Mouse (Mus musculus) embryo, embryonic 10.5 days (tissue): ENCODE data around the gene Cfl1.
A peak's percentile ranks its signal among the peaks of the same experiment; 100 is the strongest.

Source experiments
- DNase-seq: peaks from one replicate; pipeline ENCODE4 v3.0.0-alpha.2; 2015; ENCODE audit warnings: low spot score

Cfl1 gene

GRCm38 (mm10) chr19:5490313-5490897 is at the start of gene Cfl1:
Gene Cfl1 (plus strand): TSS chr19:5490455.
- peak; percentile 97 for DNase-seq

- DNase-seq, result no peak
Observed at GRCm38 (mm10) chr19:5444371-5444908, 45.8 kb upstream of the Cfl1 start.

- DNase-seq, result no peak
Observed at GRCm38 (mm10) chr19:5444954-5445353, 45.3 kb upstream of the Cfl1 start.

- no peak for DNase-seq
Observed at GRCm38 (mm10) chr19:5445747-5446146, 44.5 kb upstream of the Cfl1 start.

GRCm38 (mm10) chr19:5447515-5448353 is 42.5 kb upstream of the Cfl1 start, which contains the start of gene Fosl1:
Gene Fosl1 (plus strand): TSS chr19:5447547.
- peak; percentile 68 for DNase-seq

- DNase-seq, result no peak
Observed at GRCm38 (mm10) chr19:5448354-5449150, 41.7 kb upstream of the Cfl1 start.

- no peak for DNase-seq
Observed at GRCm38 (mm10) chr19:5449673-5450072, 40.6 kb upstream of the Cfl1 start.

- no peak for DNase-seq
Observed at GRCm38 (mm10) chr19:5451766-5452165, 38.5 kb upstream of the Cfl1 start.

- DNase-seq, result no peak
Observed at GRCm38 (mm10) chr19:5455037-5455436, 35.2 kb upstream of the Cfl1 start.

- no peak for DNase-seq
Observed at GRCm38 (mm10) chr19:5455568-5455967, 34.7 kb upstream of the Cfl1 start.

GRCm38 (mm10) chr19:5456241-5456921 is 33.9 kb upstream of the Cfl1 start:
- peak; percentile 44 for DNase-seq

- peak; percentile 98 for DNase-seq
Observed at GRCm38 (mm10) chr19:5456922-5457745, 33.1 kb upstream of the Cfl1 start.

GRCm38 (mm10) chr19:5457746-5458442 is 32.4 kb upstream of the Cfl1 start, which contains the start of gene Ccdc85b:
Gene Ccdc85b (minus strand): TSS chr19:5457894.
- no peak for DNase-seq

- no peak for DNase-seq
Observed at GRCm38 (mm10) chr19:5459019-5459418, 31.2 kb upstream of the Cfl1 start.

GRCm38 (mm10) chr19:5459896-5460295 is 30.4 kb upstream of the Cfl1 start:
- no peak for DNase-seq

GRCm38 (mm10) chr19:5460465-5460911 is 29.8 kb upstream of the Cfl1 start, which contains the start of gene Fibp:
Gene Fibp (plus strand): TSS chr19:5460615.
- peak; percentile 95 for DNase-seq

- no peak for DNase-seq
Observed at GRCm38 (mm10) chr19:5461411-5461810, 28.8 kb upstream of the Cfl1 start.

GRCm38 (mm10) chr19:5463212-5463611 is 27.0 kb upstream of the Cfl1 start:
- DNase-seq, result no peak

- peak; percentile 87 for DNase-seq
Observed at GRCm38 (mm10) chr19:5463791-5464562, 26.3 kb upstream of the Cfl1 start.
